Mouse (Mus musculus) kidney, postnatal 0 days (tissue): ENCODE data around the gene Asl. TPM values are rescaled to one million over a fixed set of nuclear protein-coding genes. Genes with fewer than 3 reads are reported as not detected.

Source experiments
- ATAC-seq: fragments of 200-750 bp; cut with Nextera tagmentation; replicated peaks from 2 replicates; pipeline ENCODE4 v1.8.0; 2017; ENCODE audit warnings: low read depth, moderate number of reproducible peaks, moderate TSS enrichment, moderate library complexity; ENCODE audit not compliant: low FRiP score
- DNase-seq: peaks from one replicate; pipeline ENCODE4 v3.0.0-alpha.2; 2016; ENCODE audit warnings: low spot score
- H3K27ac ChIP-seq: fragments of 300-500 bp; sonication (generic); 2 replicates; pipeline ENCODE4 v1.5.1; 2014; ENCODE audit warnings: mild to moderate bottlenecking
- H3K27me3 ChIP-seq: fragments of 300-500 bp; sonication (generic); 2 replicates; pipeline ENCODE4 v1.6.1; 2014; ENCODE audit warnings: low read length, mixed read lengths; ENCODE audit not compliant: insufficient read depth
- H3K36me3 ChIP-seq: fragments of 300-500 bp; sonication (generic); 2 replicates; pipeline ENCODE4 v1.6.1; 2014; ENCODE audit warnings: low read length, mixed read lengths; ENCODE audit not compliant: insufficient read depth
- H3K4me1 ChIP-seq: fragments of 300-500 bp; sonication (generic); replicated peaks from 2 replicates; pipeline ENCODE4 v1.6.1; 2014; ENCODE audit warnings: antibody characterized with exemption, low read length, mixed read lengths; ENCODE audit not compliant: insufficient read depth
- H3K4me2 ChIP-seq: fragments of 300-500 bp; sonication (generic); 2 replicates; pipeline ENCODE4 v1.6.1; 2014; ENCODE audit warnings: mild to moderate bottlenecking, low read length, moderate library complexity, mixed read lengths
- H3K4me3 ChIP-seq: fragments of 300-500 bp; sonication (generic); replicated peaks from 2 replicates; pipeline ENCODE4 v1.5.1; 2014; ENCODE audit warnings: low read depth, low read length
- H3K9ac ChIP-seq: fragments of 300-500 bp; sonication (generic); 2 replicates; pipeline ENCODE4 v1.6.1; 2014; ENCODE audit warnings: low read depth, low read length
- H3K9me3 ChIP-seq: fragments of 300-500 bp; sonication (generic); replicated peaks from 2 replicates; pipeline ENCODE4 v1.6.1; 2016; ENCODE audit warnings: low read length, inconsistent platforms, mixed read lengths
- CTCF ChIP-seq: IDR thresholded peaks from 2 replicates; pipeline ENCODE4 v1.5.1; 2016; ENCODE audit warnings: antibody characterized with exemption, low read depth, mild to moderate bottlenecking, moderate library complexity
- WGBS: fragments of 180-500 bp; shearing (Covaris S2); extraction: QIAGEN DNeasy Blood & Tissue Kit; methylation state at CpG from one replicate; pipeline ENCODE4 v1.1.7; 2014; 5-methylcytosine and 5-hydroxymethylcytosine counted together
- polyA plus RNA-seq: library from polyadenylated mRNA; unstranded; fragments of >200 nt; fragmentation: Nextera tagmentation; extraction: Ambion mirVana; gene quantifications from 2 replicates; pipeline ENCODE4 v1.2.1, GENCODE M21; 2015

Gene Asl
- polyA plus RNA-seq, 1 experiment from 2014 or later: 86.4 TPM

DNA sequence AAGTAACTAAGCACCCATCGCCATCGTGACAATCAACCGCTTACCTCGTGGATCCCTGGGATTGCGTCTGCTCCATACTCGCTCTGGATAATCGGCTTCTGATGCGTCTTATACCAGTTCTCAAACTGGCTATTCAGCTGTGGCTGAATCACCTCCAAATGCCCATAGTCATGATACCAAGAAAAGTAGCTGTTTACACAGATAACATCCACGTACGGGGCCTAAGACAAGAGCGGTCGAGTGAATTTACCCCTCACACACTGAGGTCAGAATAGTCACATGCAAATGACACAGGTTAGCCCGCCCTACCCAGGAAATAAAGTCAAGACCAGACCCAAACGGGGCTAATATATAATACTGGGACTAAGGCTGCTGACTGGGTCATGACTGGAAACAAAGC, 35.7 kb downstream of the Asl start:
- DNase-seq (no peak), ATAC-seq (no peak)
- no peak overlapping the region for H3K27ac ChIP-seq
- no peak overlapping the region for H3K4me2 ChIP-seq
- no peak for TF ChIP-seq CTCF
- H3K9ac ChIP-seq: no peak overlapping the region
- H3K36me3 ChIP-seq: 0 out of 2 replicates have a peak, but pooled peaks cover 3% of the 10 kb centered on the region
- H3K9me3 ChIP-seq: no peaks in the 10 kb centered on the region
- 93% methylated on average over 14 of the region's 14 CpGs for WGBS
- no peaks in the 10 kb centered on the region for H3K27me3 ChIP-seq
- no peak overlapping the region for H3K4me3 ChIP-seq
- H3K4me1 ChIP-seq: no peaks in the 10 kb centered on the region

DNA sequence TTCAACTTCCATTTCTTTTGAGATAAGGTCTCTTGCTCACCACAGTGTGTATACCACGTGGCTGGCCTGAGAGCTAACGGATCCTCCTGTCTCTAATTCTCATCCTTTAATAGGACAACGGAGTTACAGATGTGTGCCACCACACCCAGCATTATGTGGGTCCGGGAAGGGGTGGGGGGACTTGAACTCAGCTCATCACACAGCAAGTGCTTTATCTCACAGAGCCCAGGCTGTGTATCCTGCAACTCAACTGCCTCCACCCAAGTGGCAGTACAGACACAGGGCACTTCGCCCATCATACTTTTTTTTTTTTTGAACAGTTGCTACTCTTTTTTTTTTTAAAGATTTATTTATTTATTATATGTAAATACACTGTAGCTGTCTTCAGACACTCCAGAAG, 37.1 kb downstream of the Asl start:
- H3K4me2 ChIP-seq: no peak overlapping the region
- H3K36me3 ChIP-seq: 0 out of 2 replicates have a peak, but pooled peaks cover 4% of the 10 kb centered on the region
- no peaks in the 10 kb centered on the region for H3K27me3 ChIP-seq
- H3K9me3 ChIP-seq: no peaks in the 10 kb centered on the region
- no peak overlapping the region for H3K4me3 ChIP-seq
- no peaks in the 10 kb centered on the region for H3K4me1 ChIP-seq
- TF ChIP-seq CTCF: no peak
- H3K9ac ChIP-seq: no peak overlapping the region
- DNase-seq (no peak), ATAC-seq (no peak)
- no peak overlapping the region for H3K27ac ChIP-seq
- WGBS: 90% methylated on average over 5 of the region's 5 CpGs

DNA sequence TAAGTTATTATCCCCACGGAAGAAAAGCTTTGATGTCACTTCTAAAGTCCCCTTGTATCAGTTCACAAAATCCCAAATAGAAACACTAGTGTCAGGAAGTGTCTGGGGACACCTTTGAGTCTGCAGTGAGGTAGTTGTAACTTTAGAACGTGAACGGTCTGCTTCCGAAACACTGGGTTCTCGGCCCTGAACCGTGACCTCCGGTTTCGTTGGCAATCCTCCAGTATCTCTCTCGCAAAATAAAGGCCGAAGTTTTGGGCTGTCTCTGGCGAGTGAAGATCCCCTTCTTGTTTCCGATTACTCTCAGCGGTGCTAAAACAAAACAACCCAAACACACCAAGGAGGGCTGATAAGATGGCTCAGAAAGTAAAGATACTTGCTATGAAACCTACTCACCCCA, 39.7 kb downstream of the Asl start:
- ATAC-seq (no peak), DNase-seq (no peak)
- no peaks in the 10 kb centered on the region for H3K9me3 ChIP-seq
- H3K4me3 ChIP-seq: no peak overlapping the region
- H3K4me2 ChIP-seq: no peak overlapping the region
- H3K36me3 ChIP-seq: 0 out of 2 replicates have a peak, but pooled peaks cover 3% of the 10 kb centered on the region
- no peak overlapping the region for H3K27ac ChIP-seq
- no peak for TF ChIP-seq CTCF
- no peaks in the 10 kb centered on the region for H3K4me1 ChIP-seq
- no peak overlapping the region for H3K9ac ChIP-seq
- 54% methylated on average over 13 of the region's 13 CpGs for WGBS
- H3K27me3 ChIP-seq: no peaks in the 10 kb centered on the region

DNA sequence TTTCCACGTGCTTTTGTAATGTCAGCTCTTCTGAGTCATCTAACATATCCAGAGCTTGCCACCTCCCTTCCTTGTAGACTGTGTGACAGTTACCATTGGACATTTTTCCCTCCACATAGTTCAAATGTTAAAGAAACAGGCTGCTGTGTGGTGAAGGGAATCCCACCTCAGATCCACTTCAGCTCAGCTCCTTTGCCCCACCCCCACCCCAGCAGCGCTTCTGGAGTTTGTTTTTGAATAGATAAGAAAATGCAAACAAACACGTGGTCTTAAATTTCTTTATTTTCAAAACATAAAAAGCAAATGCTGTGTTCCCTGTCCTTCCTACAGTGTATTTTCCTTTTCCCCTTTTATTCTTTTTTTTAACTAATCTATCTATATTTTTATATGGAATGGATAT, 48.8 kb downstream of the Asl start:
- DNase-seq (no peak), ATAC-seq (no peak)
- Histone ChIP-seq H3K4me2 (no peak overlapping the region), H3K9me3 (no peaks in the 10 kb centered on the region), H3K27me3 (no peaks in the 10 kb centered on the region), H3K9ac (no peak overlapping the region), H3K36me3 (peaks cover 6% of the 10 kb centered on the region; the same call in 1 of the 2 replicates), H3K27ac (no peak overlapping the region), H3K4me1 (no peaks in the 10 kb centered on the region), H3K4me3 (no peak overlapping the region)
- WGBS: 49% methylated on average over 3 of the region's 3 CpGs
- no peak for TF ChIP-seq CTCF

DNA sequence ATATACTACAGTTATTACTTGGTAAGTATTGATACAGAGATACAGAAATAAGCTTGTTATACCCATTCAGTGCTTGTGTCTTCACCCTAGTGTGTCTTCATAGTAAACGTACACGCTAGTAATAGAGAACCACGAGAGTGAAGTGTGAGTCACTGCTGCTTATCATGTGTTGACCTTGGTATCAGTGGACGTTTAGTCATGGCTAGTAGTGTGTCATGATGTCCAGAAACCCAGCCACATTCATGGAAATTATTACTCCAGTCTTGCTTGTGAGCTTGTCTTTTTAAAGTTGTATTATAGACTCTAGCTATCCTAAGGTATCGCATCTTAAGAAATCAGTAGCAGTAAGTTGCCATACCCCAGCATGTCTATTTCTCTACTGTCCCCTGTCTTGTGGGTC, 50.4 kb downstream of the Asl start:
- no peak for DNase-seq
- Histone ChIP-seq H3K27ac (no peak overlapping the region), H3K27me3 (no peaks in the 10 kb centered on the region), H3K4me1 (no peaks in the 10 kb centered on the region), H3K4me3 (no peak overlapping the region), H3K9ac (no peak overlapping the region), H3K4me2 (no peak overlapping the region), H3K9me3 (no peaks in the 10 kb centered on the region), H3K36me3 (peaks cover 6% of the 10 kb centered on the region; the same call in 1 of the 2 replicates)
- no peak for TF ChIP-seq CTCF
- no peak for ATAC-seq
- 86% methylated on average over 5 of the region's 5 CpGs for WGBS

DNA sequence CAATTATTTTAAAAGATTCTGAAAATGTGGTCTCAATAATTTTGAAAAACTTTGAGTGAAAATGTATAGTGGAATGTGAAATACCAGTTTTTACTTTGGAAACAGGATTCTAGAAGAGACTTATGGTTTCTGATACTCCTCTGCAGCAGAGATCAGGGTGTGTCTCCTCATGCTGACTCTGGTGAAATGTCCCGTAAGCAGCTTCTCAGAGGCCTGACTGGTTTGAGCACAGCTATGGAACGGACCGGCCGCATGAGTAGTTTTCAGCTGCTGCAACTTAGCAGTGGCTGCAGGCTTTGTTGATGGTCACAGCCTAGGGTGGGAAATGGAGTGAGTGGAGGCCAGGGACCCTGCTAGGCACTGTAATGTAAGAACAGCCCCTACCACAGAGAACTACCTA, 51.3 kb downstream of the Asl start:
- TF ChIP-seq CTCF: no peak
- WGBS: 68% methylated on average over 4 of the region's 4 CpGs

DNA sequence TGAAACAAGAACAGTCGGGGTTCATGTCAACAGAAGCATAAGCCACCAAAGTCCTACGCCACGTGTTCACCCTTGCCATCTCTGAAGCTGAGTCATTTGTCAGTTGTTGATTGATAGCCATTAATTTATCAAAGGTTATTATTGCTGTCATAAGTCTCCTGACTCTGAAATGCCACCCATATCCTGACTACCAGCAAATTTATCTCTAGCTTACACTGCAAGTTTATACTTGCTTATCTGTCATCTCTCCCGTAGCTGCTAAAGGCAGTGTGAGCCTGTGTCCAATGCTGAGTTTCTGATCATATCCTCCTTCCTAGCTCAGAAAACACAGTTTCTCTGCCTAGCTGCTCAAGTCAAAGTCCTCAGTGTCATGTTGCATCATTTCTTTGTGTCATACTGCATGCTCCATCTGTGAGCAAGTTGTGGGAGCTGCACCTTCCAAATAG, 54.2 kb downstream of the Asl start:
- TF ChIP-seq CTCF: no peak

More for the DNA sequence above, 51.3 kb downstream of the Asl start:
- Histone ChIP-seq H3K9ac (no peak overlapping the region), H3K27ac (no peak overlapping the region), H3K4me3 (no peak overlapping the region), H3K9me3 (no peaks in the 10 kb centered on the region), H3K4me1 (no peaks in the 10 kb centered on the region), H3K36me3 (peaks cover 3% of the 10 kb centered on the region; the same call in 1 of the 2 replicates), H3K4me2 (no peak overlapping the region), H3K27me3 (no peaks in the 10 kb centered on the region)
- ATAC-seq (no peak), DNase-seq (no peak)

More for the DNA sequence above, 54.2 kb downstream of the Asl start:
- H3K4me3 ChIP-seq: no peak overlapping the region
- H3K27me3 ChIP-seq: no peaks in the 10 kb centered on the region
- peaks cover 3% of the 10 kb centered on the region; the same call in 1 of the 2 replicates for H3K36me3 ChIP-seq
- no peak overlapping the region for H3K9ac ChIP-seq
- H3K4me1 ChIP-seq: no peaks in the 10 kb centered on the region
- ATAC-seq (no peak), DNase-seq (no peak)
- 81% methylated on average over 4 of the region's 4 CpGs for WGBS
- no peaks in the 10 kb centered on the region for H3K9me3 ChIP-seq
- H3K4me2 ChIP-seq: no peak overlapping the region
- H3K27ac ChIP-seq: no peak overlapping the region
